Mouse (Mus musculus) hindbrain, postnatal 0 days (tissue): ENCODE data around the gene Nek11. TPM values are rescaled to one million over a fixed set of nuclear protein-coding genes. Genes with fewer than 3 reads are reported as not detected.

Experiments
- ATAC-seq: fragments of 200-750 bp; cut with Nextera tagmentation; 2 replicates; pipeline ENCODE4 v1.8.0; 2017; ENCODE audit warnings: mild to moderate bottlenecking, moderate TSS enrichment, moderate library complexity
- DNase-seq: peaks from one replicate; pipeline ENCODE4 v3.0.0-alpha.2; 2015; ENCODE audit warnings: low spot score
- H3K27ac ChIP-seq: fragments of 300-500 bp; sonication (generic); 2 replicates; pipeline ENCODE4 v1.5.1; 2014; ENCODE audit warnings: mild to moderate bottlenecking
- H3K27me3 ChIP-seq: fragments of 300-500 bp; sonication (generic); 2 replicates; pipeline ENCODE4 v1.6.1; 2014; ENCODE audit warnings: low read length, mixed read lengths; ENCODE audit not compliant: insufficient read depth
- H3K36me3 ChIP-seq: fragments of 300-500 bp; sonication (generic); 2 replicates; pipeline ENCODE4 v1.6.1; 2014; ENCODE audit warnings: low read length, mixed read lengths; ENCODE audit not compliant: insufficient read depth
- H3K4me1 ChIP-seq: fragments of 300-500 bp; sonication (generic); 2 replicates; pipeline ENCODE4 v1.6.1; 2014; ENCODE audit warnings: antibody characterized with exemption, low read length, mixed read lengths; ENCODE audit not compliant: insufficient read depth
- H3K4me2 ChIP-seq: fragments of 300-500 bp; sonication (generic); 2 replicates; pipeline ENCODE4 v1.6.1; 2014; ENCODE audit warnings: low read depth, mild to moderate bottlenecking, low read length, moderate library complexity, mixed read lengths
- H3K4me3 ChIP-seq: fragments of 300-500 bp; sonication (generic); 2 replicates; pipeline ENCODE4 v1.5.1; 2014; ENCODE audit warnings: low read length
- H3K9ac ChIP-seq: fragments of 300-500 bp; sonication (generic); replicated peaks from 2 replicates; pipeline ENCODE4 v1.6.1; 2014; ENCODE audit warnings: mild to moderate bottlenecking, low read length, moderate library complexity, mixed read lengths
- H3K9me3 ChIP-seq: fragments of 300-500 bp; sonication (generic); 2 replicates; pipeline ENCODE4 v1.6.1; 2016; ENCODE audit warnings: low read length, mixed read lengths
- CTCF ChIP-seq: IDR thresholded peaks from 2 replicates; pipeline ENCODE4 v1.5.1; 2016; ENCODE audit warnings: antibody characterized with exemption, control low read depth, low read depth
- WGBS: fragments of 180-500 bp; shearing (Covaris S2); extraction: QIAGEN DNeasy Blood & Tissue Kit; methylation state at CpG from one replicate; pipeline ENCODE4 v1.1.7; 2014; 5-methylcytosine and 5-hydroxymethylcytosine counted together
- polyA plus RNA-seq: library from polyadenylated mRNA; unstranded; fragments of >200 nt; fragmentation: Nextera tagmentation; extraction: Ambion mirVana; gene quantifications from 2 replicates; pipeline ENCODE4 v1.2.1, GENCODE M21; 2015
- total RNA-seq: library from RNA; depleted of rRNA; stranded (reverse); fragments of >200 nt; gene quantifications from 2 replicates; pipeline ENCODE4 v1.2.3, GENCODE M21; 2014

Gene Nek11
- total and polyA plus RNA-seq, 2 experiments from 2014 or later: 2.1 to 2.4 TPM

DNA sequence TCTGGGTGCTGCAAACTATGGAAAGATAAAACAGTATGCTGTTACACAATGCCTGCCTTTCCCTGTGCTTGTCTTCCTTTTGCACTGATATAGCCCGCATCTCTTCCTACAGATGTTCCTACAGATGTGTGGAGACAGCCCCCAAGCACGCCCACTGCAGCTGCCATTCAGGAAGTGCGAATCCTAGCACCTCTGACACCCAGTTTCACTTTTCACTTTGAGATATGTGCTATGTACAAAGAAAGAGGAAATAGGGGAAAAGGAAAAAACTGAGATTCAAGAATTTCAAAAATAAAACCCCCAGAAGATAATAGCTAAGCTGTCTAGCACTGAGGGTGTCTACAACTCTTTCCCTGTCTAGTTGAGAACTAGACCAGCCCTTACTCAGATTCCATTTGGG, 208.6 kb downstream of the Nek11 start:
- Histone ChIP-seq H3K4me1 (no peaks in the 10 kb centered on the region), H3K4me2 (no peak overlapping the region), H3K4me3 (no peak overlapping the region), H3K27ac (no peak overlapping the region), H3K27me3 (no peaks in the 10 kb centered on the region), H3K36me3 (no peaks in the 10 kb centered on the region), H3K9me3 (no peaks in the 10 kb centered on the region), H3K9ac (no peak overlapping the region)
- TF ChIP-seq CTCF: no peak
- 85% methylated on average over 3 of the region's 3 CpGs for WGBS
- DNase-seq (no peak), ATAC-seq (no peak)

DNA sequence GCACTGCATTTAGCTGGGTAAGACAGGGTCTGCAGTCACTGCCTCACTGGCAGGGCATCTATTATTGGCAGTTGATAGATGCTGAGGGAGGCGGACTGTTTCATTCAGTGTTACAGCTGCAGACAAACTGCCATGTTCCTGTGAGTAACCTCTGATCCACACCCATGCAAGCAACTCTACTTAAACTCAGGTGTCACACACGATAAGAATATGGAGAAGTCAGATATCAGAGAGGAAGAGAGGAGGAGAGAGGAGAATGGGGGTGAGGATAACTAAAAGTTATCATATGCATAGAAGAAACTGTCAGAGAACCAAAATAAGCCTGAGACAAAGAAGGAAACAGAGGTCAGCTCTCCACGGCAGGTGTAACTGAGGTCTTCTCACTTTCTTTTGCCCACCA, 212.9 kb downstream of the Nek11 start:
- Histone ChIP-seq H3K9me3 (no peaks in the 10 kb centered on the region), H3K4me2 (no peak overlapping the region), H3K27ac (no peak overlapping the region), H3K27me3 (no peaks in the 10 kb centered on the region), H3K36me3 (no peaks in the 10 kb centered on the region), H3K4me3 (no peak overlapping the region), H3K4me1 (no peaks in the 10 kb centered on the region), H3K9ac (no peak overlapping the region)
- 88% methylated on average over 3 of the region's 3 CpGs for WGBS
- no peak for ATAC-seq
- DNase-seq: no peak
- no peak for TF ChIP-seq CTCF

DNA sequence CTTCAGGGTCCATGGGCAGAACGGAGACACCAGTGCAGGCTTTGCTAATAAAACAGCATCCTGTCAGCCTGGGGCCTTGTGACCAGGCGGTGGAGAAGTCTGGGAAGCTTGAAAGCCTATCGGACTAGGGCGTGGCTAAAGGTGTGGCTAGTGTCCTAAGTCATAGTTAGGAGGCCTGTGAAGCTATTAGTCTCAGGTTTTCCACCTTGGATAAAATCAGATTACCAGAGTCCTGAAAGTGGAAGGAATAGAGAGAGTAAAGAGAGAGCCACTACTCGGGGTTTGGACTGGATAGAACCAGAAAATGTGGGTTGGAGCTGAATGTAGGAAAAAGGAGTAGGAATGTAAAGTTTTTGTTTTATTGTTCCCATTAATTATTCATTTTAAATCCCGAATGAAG, 250.3 kb downstream of the Nek11 start, which contains the start of gene 1700080E11Rik:
TSS of gene 1700080E11Rik (minus strand) at position 101 of the 400 bp plus-strand sequence.
- Histone ChIP-seq H3K4me1 (no peaks in the 10 kb centered on the region), H3K9ac (no peak within 1 kb of the TSS), H3K4me2 (no peak within 1 kb of the TSS), H3K9me3 (no peaks in the 10 kb centered on the region), H3K4me3 (no peak within 1 kb of the TSS), H3K27ac (no peak within 1 kb of the TSS), H3K36me3 (no peaks in the 10 kb centered on the region), H3K27me3 (no peaks in the 10 kb centered on the region)
- DNase-seq (no peak), ATAC-seq (no peak)
- no peak for TF ChIP-seq CTCF
- 86% methylated on average over 6 of the region's 6 CpGs for WGBS

DNA sequence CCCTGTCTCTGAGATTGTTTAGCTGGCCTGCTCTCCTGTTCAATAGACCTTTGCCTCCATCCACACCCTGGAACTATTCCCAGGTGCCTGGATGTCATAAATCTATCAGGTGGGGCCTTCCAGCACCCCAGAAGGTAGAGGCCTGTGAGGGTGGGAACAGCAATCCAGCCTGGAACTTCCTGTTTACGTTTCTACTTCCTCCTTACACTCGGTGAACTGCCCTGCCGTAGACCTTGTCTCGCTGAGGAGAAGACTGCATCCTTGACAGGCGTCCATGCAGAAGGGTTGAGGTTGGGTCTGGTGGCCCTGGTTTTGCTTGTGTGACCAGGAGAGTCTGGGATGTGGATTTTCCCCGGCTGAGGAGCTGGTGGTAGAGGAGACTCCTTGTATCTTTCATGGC, 256.1 kb downstream of the Nek11 start:
- Histone ChIP-seq H3K9me3 (no peaks in the 10 kb centered on the region), H3K9ac (no peak overlapping the region), H3K36me3 (no peaks in the 10 kb centered on the region), H3K27me3 (no peaks in the 10 kb centered on the region), H3K4me3 (no peak overlapping the region), H3K4me2 (no peak overlapping the region), H3K4me1 (no peaks in the 10 kb centered on the region), H3K27ac (no peak overlapping the region)
- DNase-seq: no peak
- no peak for ATAC-seq
- TF ChIP-seq CTCF: no peak
- WGBS: 87% methylated on average over 6 of the region's 6 CpGs

DNA sequence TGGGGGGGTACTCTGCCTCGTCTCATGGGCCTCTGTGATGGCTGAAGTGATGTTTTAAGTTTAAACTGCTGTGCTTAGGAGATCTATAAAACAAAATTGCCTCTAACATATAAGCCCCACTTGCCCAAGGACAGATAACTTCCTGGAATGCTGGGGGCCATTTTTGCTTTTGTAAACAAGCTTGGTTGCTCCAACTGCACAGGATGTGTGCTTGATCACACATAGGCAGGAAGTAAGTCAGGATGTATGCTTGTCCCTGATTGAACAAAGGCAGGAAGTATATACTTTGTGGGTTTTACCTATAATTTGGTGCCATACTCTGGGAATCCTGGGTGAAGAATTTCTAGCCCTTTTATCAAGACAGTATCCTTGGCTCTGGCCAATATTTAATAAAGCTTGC, 258.9 kb downstream of the Nek11 start:
- no peaks in the 10 kb centered on the region for H3K4me1 ChIP-seq
- ATAC-seq (no peak), DNase-seq (no peak)
- no peak overlapping the region for H3K9ac ChIP-seq
- no peak overlapping the region for H3K27ac ChIP-seq
- no peak overlapping the region for H3K4me2 ChIP-seq
- no peaks in the 10 kb centered on the region for H3K9me3 ChIP-seq
- H3K36me3 ChIP-seq: no peaks in the 10 kb centered on the region
- no peak overlapping the region for H3K4me3 ChIP-seq
- WGBS: 47% methylated on average over 1 of the region's 1 CpGs
- H3K27me3 ChIP-seq: no peaks in the 10 kb centered on the region
- TF ChIP-seq CTCF: no peak

DNA sequence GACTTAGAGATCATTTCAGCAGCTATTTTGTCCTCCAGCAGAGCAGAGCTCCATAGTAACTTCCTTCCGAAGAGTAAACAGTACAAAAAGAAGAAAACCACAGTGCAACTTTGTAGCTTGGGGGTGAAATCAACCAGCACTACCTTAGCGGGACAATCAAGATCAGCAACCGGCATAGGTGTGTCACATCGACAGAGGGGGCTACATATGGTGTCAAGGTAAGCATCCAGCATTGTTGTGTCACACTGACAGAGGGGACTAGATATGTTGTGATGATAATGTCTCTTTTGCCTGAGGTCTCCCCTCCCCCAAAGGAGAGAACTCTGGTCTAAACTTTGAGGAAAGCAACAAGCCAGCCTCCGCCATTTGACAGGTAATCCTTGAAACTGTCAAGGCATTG, 260.8 kb downstream of the Nek11 start:
- 87% methylated on average over 5 of the region's 5 CpGs for WGBS
- Histone ChIP-seq H3K9ac (no peak overlapping the region), H3K27me3 (no peaks in the 10 kb centered on the region), H3K36me3 (no peaks in the 10 kb centered on the region), H3K4me1 (0 out of 2 replicates have a peak, but pooled peaks cover 1% of the 10 kb centered on the region), H3K9me3 (no peaks in the 10 kb centered on the region), H3K4me2 (no peak overlapping the region), H3K4me3 (no peak overlapping the region), H3K27ac (no peak overlapping the region)
- ATAC-seq: no peak
- DNase-seq: no peak
- no peak for TF ChIP-seq CTCF

DNA sequence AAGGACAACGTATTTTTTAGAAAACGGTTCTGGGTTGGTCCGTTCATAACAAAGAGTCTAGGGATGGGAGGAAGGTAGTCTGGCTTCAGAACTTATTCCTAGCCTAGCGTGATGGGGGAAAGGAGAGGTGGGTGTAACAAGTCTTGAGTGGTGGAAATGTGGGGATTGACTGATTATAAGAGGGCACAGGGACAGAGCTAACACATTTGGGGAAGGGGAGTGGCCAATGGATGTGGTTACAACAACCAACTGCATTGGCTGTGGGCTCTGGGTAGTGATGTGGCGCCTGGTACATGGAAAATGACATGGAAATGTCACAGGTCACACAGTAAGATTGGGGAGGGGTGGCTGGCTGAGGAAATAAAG, 263.3 kb downstream of the Nek11 start:
- Histone ChIP-seq H3K36me3 (no peaks in the 10 kb centered on the region), H3K9ac (peak overlapping the region; percentile 73; the same call in 1 of the 2 replicates), H3K27ac (peak overlapping the region; percentile 90; the same call in 1 of the 2 replicates), H3K27me3 (no peaks in the 10 kb centered on the region), H3K4me3 (peak overlapping the region; percentile 65), H3K9me3 (no peaks in the 10 kb centered on the region), H3K4me1 (0 out of 2 replicates have a peak, but pooled peaks cover 2% of the 10 kb centered on the region), H3K4me2 (peak overlapping the region; percentile 91)
- ATAC-seq: peak; percentile 60; the same call in 1 of the 2 replicates
- TF ChIP-seq CTCF: no peak
- 26% methylated on average over 5 of the region's 5 CpGs for WGBS
- no peak for DNase-seq
